Mouse (Mus musculus) heart, adult 2 months (tissue): ENCODE results near the gene Gm21310. TPM values are rescaled to one million over a fixed set of nuclear protein-coding genes. Genes with fewer than 3 reads are reported as not detected.
"Not testable (repeated sequence)": the region's sequence is repeated elsewhere in the genome, so short reads cannot be mapped to it uniquely, and the experiment has no call there.

Experiments used
- DNase-seq, 2 experiments: peaks; one replicate each; pipeline ENCODE4 v3.0.0; 2021
- H3K27ac ChIP-seq: fragments of 200-600 bp; 2 replicates; pipeline ENCODE4 v1.8.1; 2022
- H3K27me3 ChIP-seq: fragments of 200-500 bp; 2 replicates; pipeline ENCODE4 v1.6.1; 2012; ENCODE audit warnings: mild to moderate bottlenecking, low read length, inconsistent platforms, mixed read lengths; ENCODE audit not compliant: control insufficient read depth, insufficient read depth
- H3K36me3 ChIP-seq: fragments of 200-500 bp; 2 replicates; pipeline ENCODE4 v1.6.1; 2012; ENCODE audit warnings: low read length, inconsistent platforms; ENCODE audit not compliant: control insufficient read depth, insufficient read depth
- H3K4me1 ChIP-seq: fragments of 200-500 bp; 2 replicates; pipeline ENCODE4 v1.6.1; 2011; ENCODE audit warnings: low read length; ENCODE audit not compliant: control insufficient read depth, insufficient read depth
- H3K4me3 ChIP-seq: fragments of 200-600 bp; 2 replicates; pipeline ENCODE4 v1.8.1; 2022
- H3K79me2 ChIP-seq: fragments of 200-500 bp; replicated peaks from 2 replicates; pipeline ENCODE4 v1.6.1; 2012; ENCODE audit warnings: mild to moderate bottlenecking, inconsistent platforms, low read length, moderate library complexity, mixed read lengths; ENCODE audit not compliant: control insufficient read depth, insufficient read depth
- H3K9ac ChIP-seq: fragments of 200-500 bp; 2 replicates; pipeline ENCODE4 v1.6.1; 2012; ENCODE audit warnings: low read depth, mild to moderate bottlenecking, control low read depth, inconsistent platforms, low read length, mixed read lengths
- intact Hi-C: fragments of 180-260 bp; cut with DNase I; formaldehyde crosslinking; loops from one replicate; pipeline ENCODE4 v1.15.1; 2025
- long read RNA-seq: library from polyadenylated mRNA; stranded (forward); transcript quantifications from one replicate; pipeline ENCODE4 v2.0.0, GENCODE M21; 2021
- polyA plus RNA-seq: library from polyadenylated mRNA; depleted of rRNA; stranded (reverse); fragments of >200 nt; gene quantifications from 2 replicates; pipeline ENCODE4 v1.2.3, GENCODE M21; 2012; rRNA removed
- total RNA-seq, 2 experiments: library from RNA; stranded (reverse); gene quantifications; 2 replicates each; pipeline ENCODE4 v1.2.3; 2021

The Gm21310 gene
- total RNA-seq (not detected), polyA plus RNA-seq (not detected in 2 replicates)
- long read RNA-seq: 0 reads

GRCm38 (mm10) chrY:10147083-10147482 lies at the start of gene Gm21310:
Gene Gm21310, minus strand, starts transcription at chrY:10147183.
- H3K79me2 ChIP-seq, H3K36me3 ChIP-seq, H3K4me1 ChIP-seq, H3K27me3 ChIP-seq, intact Hi-C loops, H3K27ac ChIP-seq, H3K9ac ChIP-seq, H3K4me3 ChIP-seq, DNase-seq: not testable (repeated sequence)

Other genes with a start within 250 kb of the Gm21310 start
- not detected for gene Gm20834, start 177.4 kb upstream of the Gm21310 start, total RNA-seq
- not detected in 2 replicates for gene Gm20834, start 177.4 kb upstream of the Gm21310 start, polyA plus RNA-seq